Mouse (Mus musculus) c-Kit-positive CD71-negative TER-119-negative erythroid progenitor cells, embryonic 14.5 days (primary cell): ENCODE results near the gene Lrrc39.
A peak's percentile ranks its signal among the peaks of the same experiment; 100 is the strongest.
"Not testable (repeated sequence)": the region's sequence is repeated elsewhere in the genome, so short reads cannot be mapped to it uniquely, and the experiment has no call there.

Source experiments
- DNase-seq: peaks from one replicate; pipeline ENCODE4 v3.0.0-alpha.2; 2013; ENCODE audit warnings: low read depth

Lrrc39 gene

GRCm38 (mm10) chr3:116562408-116563094 is at the start of gene Lrrc39:
Lrrc39 (plus strand) TSS chr3:116562973.
- DNase-seq, result peak; percentile 24

GRCm38 (mm10) chr3:116520141-116520761 is 42.5 kb upstream of the Lrrc39 start:
- no peak for DNase-seq

GRCm38 (mm10) chr3:116529741-116530140 is 33.0 kb upstream of the Lrrc39 start:
- no peak for DNase-seq

DNA sequence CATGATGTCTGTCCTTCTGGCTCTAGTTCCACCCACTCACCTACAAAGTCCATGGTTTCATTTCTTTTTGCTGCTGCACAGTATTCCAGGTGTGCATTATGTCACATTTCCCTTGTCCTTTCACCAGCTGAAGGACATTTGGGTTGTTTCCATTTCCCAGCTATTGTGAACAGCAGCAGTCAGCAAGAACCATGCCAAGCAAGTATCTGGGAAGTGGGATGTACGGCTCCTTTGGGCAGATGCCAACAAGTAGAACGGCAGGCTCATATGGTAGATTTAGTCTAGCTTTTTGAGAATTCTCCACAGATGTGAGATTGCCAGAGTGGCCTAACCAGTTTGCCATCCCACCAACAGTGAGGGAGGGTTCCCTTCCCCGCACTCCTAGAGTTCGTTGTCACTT is 31.9 kb upstream of the Lrrc39 start:
- DNase-seq, result no peak

DNA sequence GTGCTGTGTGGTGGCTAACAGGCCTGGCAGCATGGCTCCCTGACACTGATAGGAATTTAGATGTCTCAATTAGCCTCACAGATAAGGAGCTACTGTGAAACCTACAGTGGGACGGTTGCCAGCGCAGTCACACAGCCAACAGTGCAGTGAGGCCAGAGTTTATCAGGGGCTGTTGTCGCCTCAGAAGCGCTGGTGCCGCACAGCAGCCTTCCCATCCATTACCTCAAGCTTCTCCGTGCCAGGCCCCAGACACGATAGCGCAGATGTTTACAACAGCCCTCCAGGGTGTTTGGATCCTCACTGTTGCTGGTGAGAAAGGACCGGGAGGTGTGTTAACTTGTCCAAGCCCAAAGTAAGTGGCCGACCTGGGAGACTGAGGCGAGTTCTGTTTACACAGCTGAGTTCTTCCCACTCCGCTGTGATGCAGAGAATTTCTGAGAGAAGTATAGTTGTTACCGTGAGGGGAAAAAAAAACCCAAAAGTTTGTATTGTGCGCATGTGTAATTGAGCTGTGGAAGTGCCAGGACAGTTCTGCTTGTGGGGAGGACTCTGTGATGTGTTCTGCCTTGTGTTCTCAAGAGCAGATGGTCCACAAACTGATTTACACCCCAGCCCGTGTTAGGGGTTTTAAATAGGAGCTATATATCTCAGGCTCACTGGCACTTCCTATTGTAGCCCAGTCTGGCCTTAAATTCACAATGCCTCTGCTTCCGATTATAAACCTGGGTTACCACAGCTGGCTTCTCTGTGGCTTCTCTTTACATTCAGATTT is 26.2 kb upstream of the Lrrc39 start:
- no peak for DNase-seq

GRCm38 (mm10) chr3:116537200-116537573 is 25.6 kb upstream of the Lrrc39 start:
- DNase-seq, result no peak

GRCm38 (mm10) chr3:116542070-116542469 is 20.7 kb upstream of the Lrrc39 start:
- DNase-seq, result no peak

GRCm38 (mm10) chr3:116542532-116542931 is 20.2 kb upstream of the Lrrc39 start:
- DNase-seq, result no peak

DNA sequence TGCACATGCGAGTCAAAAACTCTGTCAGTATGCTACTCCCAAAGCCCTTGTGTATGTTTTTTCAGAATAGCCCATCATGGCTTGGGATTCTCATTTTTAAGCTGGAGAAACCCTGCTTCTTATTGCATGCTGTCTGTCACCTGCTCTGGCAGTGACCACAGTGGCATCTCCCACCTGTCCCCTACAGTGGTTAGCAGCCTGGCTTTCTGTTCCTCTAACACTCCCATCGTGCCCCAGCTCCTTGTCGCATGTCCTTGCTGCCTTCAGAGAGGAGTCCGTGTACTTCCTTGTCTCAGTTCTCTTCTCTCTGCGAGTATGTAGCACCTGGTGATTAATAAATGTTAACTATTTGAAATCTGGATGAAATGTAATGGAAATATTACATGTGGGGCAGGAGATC is 15.3 kb upstream of the Lrrc39 start:
- DNase-seq, result no peak

DNA sequence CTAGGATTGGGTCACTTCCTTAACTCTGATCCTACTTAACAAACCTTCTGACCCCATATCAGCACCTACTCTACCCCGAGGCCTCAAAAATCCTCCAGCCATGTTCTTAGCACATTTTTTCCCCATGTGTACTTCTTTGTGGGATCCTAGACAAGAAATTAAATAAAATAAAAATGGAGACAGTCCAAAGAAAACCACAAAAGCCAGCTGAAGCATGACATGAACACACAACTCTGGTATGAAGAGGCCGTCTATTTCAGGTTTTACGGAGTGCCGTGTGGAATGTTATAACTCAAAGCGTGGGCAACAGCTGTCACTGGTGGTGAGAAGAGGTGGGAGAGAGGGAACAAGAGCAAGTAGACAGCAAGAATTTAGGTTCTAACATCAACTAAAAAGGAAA is 11.4 kb upstream of the Lrrc39 start:
- no peak for DNase-seq

- DNase-seq, result not testable (repeated sequence)
Measured at GRCm38 (mm10) chr3:116561315-116561714, 1.5 kb upstream of the Lrrc39 start.

DNA sequence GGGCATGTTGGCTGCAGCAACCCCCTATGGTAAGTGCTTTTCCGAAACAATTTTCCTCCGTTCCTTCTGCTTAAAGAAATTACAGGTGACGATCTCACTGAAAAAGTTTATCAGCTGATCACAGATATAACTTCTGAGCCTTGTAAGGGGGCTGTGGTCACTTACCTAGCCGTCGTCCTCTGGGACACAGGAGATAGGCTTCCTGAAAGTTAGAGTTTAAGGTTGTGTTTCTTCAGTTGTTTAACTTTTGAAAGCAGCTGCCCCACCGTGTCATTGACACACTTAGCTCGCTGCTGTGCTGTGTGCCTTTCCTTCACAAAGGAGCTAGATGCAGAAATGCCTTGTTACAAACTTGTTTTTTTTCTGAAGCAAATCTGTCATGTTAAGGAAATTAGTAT is 321 bp downstream of the Lrrc39 start:
- DNase-seq, result no peak

GRCm38 (mm10) chr3:116570628-116571027 is 7.9 kb downstream of the Lrrc39 start:
- no peak for DNase-seq

DNA sequence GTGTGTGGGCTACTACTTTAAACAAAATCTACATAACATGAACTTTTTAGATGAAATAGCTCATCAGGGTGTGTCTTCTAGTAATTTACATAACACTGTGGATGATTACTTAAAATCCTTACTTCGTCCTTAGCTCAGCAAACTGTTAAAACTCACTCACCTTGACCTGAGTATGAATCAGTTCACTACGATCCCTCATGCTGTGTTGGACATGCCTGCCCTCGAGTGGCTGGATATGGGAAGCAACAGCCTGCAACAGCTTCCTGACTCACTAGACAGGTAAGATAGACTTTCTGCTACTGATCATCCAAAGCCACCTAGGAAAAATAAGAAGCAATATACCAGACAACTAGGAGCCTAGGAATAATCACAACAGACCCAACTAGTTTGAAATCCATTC is 14.5 kb downstream of the Lrrc39 start:
- DNase-seq, result no peak

DNA sequence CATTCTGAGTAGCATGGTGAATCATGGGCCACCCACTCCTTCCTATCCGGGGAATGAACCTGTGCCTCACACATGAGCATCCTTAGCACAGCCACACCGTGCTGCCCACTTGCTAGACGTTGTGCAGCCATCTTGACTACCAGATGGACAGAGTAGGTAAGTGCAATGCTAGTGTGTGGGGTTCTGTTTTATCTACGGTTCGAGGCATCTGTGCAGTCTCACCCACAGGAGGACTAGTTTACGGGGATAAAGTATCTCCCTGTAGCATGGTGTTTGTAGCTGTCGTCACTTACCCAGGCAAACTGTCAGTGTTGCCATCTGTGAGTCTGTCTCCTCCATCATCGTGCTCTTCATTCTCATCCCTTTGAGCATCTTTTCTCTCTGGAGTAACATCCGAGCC is 19.4 kb downstream of the Lrrc39 start:
- DNase-seq, result no peak

- DNase-seq, result peak; percentile 41
Measured at GRCm38 (mm10) chr3:116594076-116594727, 31.4 kb downstream of the Lrrc39 start.

- DNase-seq, result peak; percentile 95
Measured at GRCm38 (mm10) chr3:116594728-116595602, 32.2 kb downstream of the Lrrc39 start, which contains the start of gene Sass6. Sass6 (plus strand) TSS chr3:116594982.

DNA sequence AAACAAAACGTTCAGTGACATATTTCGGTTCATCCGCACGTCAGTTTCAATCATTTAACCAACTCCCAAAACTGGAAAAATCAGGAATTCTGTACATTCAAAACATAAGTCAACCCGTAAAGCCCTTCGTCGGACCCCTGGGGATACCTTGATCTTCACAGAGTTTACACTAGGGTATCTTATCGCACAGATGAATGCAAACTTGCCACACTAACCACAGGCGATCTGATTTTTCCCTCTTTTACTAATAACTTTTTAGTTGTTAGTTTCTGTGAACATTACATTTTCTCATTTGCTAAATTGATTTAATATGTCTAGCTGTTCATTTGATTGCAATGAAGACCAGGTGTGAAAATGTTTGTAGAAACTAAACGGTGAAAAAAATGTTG is 32.8 kb downstream of the Lrrc39 start:
- no peak for DNase-seq

DNA sequence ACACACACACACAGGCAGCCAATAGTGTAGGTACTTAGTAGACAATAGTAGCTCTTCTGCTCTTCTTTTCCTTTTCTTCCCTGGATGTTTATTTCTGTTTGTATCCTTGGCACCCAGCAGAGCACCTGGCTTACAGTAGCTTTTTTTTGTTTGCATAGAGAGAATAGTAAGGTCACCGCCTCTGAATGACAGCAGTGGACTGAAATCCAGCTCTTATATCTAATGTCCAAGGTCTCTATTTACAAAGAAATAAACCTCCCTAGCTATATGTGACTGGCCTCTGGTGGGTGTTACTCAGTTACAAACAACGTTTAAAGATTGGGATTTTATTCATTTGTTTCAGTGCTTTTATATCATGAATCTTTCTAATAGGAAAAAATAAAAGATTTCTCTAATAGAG is 36.9 kb downstream of the Lrrc39 start:
- DNase-seq, result no peak

GRCm38 (mm10) chr3:116601005-116601404 is 38.2 kb downstream of the Lrrc39 start:
- DNase-seq, result no peak

- no peak for DNase-seq
Measured at GRCm38 (mm10) chr3:116601781-116602180, 39.0 kb downstream of the Lrrc39 start.

DNA sequence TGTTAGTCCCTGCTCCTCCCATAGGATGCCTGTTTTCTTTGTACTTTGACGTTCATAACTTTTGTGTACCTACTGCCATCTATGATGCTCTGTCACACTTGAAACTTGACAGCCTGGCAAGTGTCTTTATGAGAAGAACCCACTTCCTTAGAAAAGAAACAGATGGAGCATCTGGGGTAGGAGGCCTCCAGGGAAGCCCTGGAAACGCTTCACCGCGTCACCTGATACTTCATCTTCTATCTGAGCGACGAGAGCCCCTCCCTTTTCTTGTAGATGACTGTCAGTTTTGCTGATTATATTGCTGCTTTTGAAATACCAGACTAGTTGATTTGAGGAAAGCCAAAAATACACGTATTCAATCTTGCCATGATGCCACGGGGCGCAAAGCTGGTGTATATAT is 41.8 kb downstream of the Lrrc39 start:
- no peak for DNase-seq
